Comparison of ENCODE assay signal across 17 mouse cellular contexts in the genomic region with DNA sequence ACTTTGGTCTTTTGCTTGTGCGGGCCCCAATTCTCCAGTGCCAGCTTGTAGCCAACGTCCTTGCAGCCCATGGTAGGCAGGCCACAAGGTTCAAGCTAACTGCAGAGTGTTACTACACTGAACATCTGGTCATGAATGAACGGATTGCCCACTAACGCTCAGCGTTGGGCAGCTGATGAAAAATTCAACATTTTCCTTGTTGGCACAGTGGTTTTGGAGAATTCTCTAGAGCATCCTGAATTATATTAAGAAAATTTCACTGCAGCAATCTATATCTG.
DNase-seq lines count a peak whose midpoint lies in the region; ATAC-seq and TF ChIP-seq lines count a peak whose summit lies in the region.
"Had no signal": no experiment of that assay in that cellular context is flagged by ENCODE, and none has a peak within 500 bp of the region (broad histone marks: within the 10 kb centered on the region; RNA-seq: fewer than 3 reads in every experiment).

No protein-coding gene starts in this region.

- H3K27me3 ChIP-seq in hindbrain, embryonic 12.5 days, result no peaks in the 10 kb centered on the region
- H3K27me3 ChIP-seq in hindbrain, postnatal 0 days (ENCODE audit: insufficient read depth, low read length), result no peaks in the 10 kb centered on the region
- H3K27me3 ChIP-seq: forebrain, embryonic 15.5 days; hindbrain, embryonic 13.5 days; Patski had no signal

- no peaks in the 10 kb centered on the region for H3K36me3 ChIP-seq in hindbrain, embryonic 12.5 days
- H3K36me3 ChIP-seq in hindbrain, postnatal 0 days (ENCODE audit: insufficient read depth, low read length), result no peaks in the 10 kb centered on the region
- H3K36me3 ChIP-seq: forebrain, embryonic 15.5 days; hindbrain, embryonic 13.5 days; limb, embryonic 13.5 days had no signal

- DNase-seq in hindbrain, postnatal 0 days (ENCODE audit: low spot score), result no peak
- DNase-seq in 416B (ENCODE audit: low read depth) (peak; percentile 68), A20 (ENCODE audit: low read depth, low spot score) (peak; percentile 72)
- no peak for DNase-seq in cerebellum, postnatal 36 days
- DNase-seq: gastrocnemius, adult 2 months; kidney, adult 8-10 months; kidney, postnatal 4 days; layer of hippocampus, postnatal 36 days; lung, postnatal 4 days; thymus, postnatal 36 days had no signal

- H3K9ac ChIP-seq in hindbrain, embryonic 12.5 days, result no peak overlapping the region
- no peak overlapping the region for H3K9ac ChIP-seq in hindbrain, postnatal 0 days (replicated peaks; ENCODE audit: low read length)
- H3K9ac ChIP-seq: forebrain, embryonic 15.5 days; hindbrain, embryonic 13.5 days; limb, embryonic 13.5 days had no signal

- ATAC-seq in hindbrain, embryonic 12.5 days (ENCODE audit: low FRiP score), result no peak
- ATAC-seq in hindbrain, postnatal 0 days, result no peak
- peak; percentile 20 to 22; a peak in 2 of 4 replicates for ATAC-seq in hematopoietic stem cell, adult 5-6 weeks (replicated peaks in 1 of 2; ENCODE audit: insufficient read depth in 1 of 2, low FRiP score in 2 of 2, low TSS enrichment in 1 of 2, low read depth in 1 of 2, poor library complexity in 2 of 2, severe bottlenecking in 2 of 2)
- no peak for ATAC-seq in CD4-positive, CD25-positive, alpha-beta regulatory T cell, adult 4 months
- ATAC-seq: forebrain, embryonic 15.5 days; Patski had no signal

- 37% methylated on average over 5 of the region's 5 CpGs for WGBS in hindbrain, embryonic 12.5 days
- 33% methylated on average over 5 of the region's 5 CpGs for WGBS in hindbrain, postnatal 0 days

- peaks cover 14% of the 10 kb centered on the region for H3K4me1 ChIP-seq in hindbrain, embryonic 12.5 days
- H3K4me1 ChIP-seq in hindbrain, postnatal 0 days (ENCODE audit: insufficient read depth, low read length), result no peaks in the 10 kb centered on the region

- peak overlapping the region; percentile 44; the same call in 1 of the 2 replicates for H3K27ac ChIP-seq in hindbrain, embryonic 12.5 days
- no peak overlapping the region for H3K27ac ChIP-seq in hindbrain, postnatal 0 days
- H3K27ac ChIP-seq: forebrain, embryonic 15.5 days; gastrocnemius, adult 2 months; hindbrain, embryonic 13.5 days; limb, embryonic 13.5 days had no signal

- H3K9me3 ChIP-seq in hindbrain, embryonic 12.5 days (replicated peaks), result no peaks in the 10 kb centered on the region
- H3K9me3 ChIP-seq in hindbrain, postnatal 0 days (ENCODE audit: low read length), result no peaks in the 10 kb centered on the region
- H3K9me3 ChIP-seq: forebrain, embryonic 15.5 days; hindbrain, embryonic 13.5 days; limb, embryonic 13.5 days had no signal

- no peak overlapping the region for H3K4me2 ChIP-seq in hindbrain, embryonic 12.5 days (replicated peaks)
- no peak overlapping the region for H3K4me2 ChIP-seq in hindbrain, postnatal 0 days (ENCODE audit: low read depth, low read length)
- H3K4me2 ChIP-seq: forebrain, embryonic 15.5 days; hindbrain, embryonic 13.5 days; limb, embryonic 13.5 days had no signal

- no peak overlapping the region for H3K4me3 ChIP-seq in hindbrain, embryonic 12.5 days
- no peak overlapping the region for H3K4me3 ChIP-seq in hindbrain, postnatal 0 days (ENCODE audit: low read length)
- H3K4me3 ChIP-seq: forebrain, embryonic 15.5 days; gastrocnemius, adult 2 months; hindbrain, embryonic 13.5 days; limb, embryonic 13.5 days had no signal

- TF ChIP-seq CTCF in hindbrain, postnatal 0 days (IDR thresholded peaks at IDR 0.05; ENCODE audit: low read depth), result no peak

Comparison
In these comparisons a context has a peak if more than half of its experiments do, and no peak if none do; other contexts are left out.
1. ATAC-seq: peak in hematopoietic stem cell, adult 5-6 weeks (2 of 2); none in hindbrain, embryonic 12.5 days (single experiment), hindbrain, postnatal 0 days (single experiment) and CD4-positive, CD25-positive, alpha-beta regulatory T cell, adult 4 months (single experiment).
2. DNase-seq: peak in 416B (single experiment) and A20 (single experiment); none in hindbrain, postnatal 0 days (single experiment) and cerebellum, postnatal 36 days (0 of 2).